Mouse (Mus musculus): Measurements from ENCODE around the gene Mavs. TPM values are rescaled to one million over a fixed set of nuclear protein-coding genes. Genes with fewer than 3 reads are reported as not detected.

Mavs gene
- polyA plus RNA-seq, 1 experiment, result 8.4 TPM

- 97% methylated on average over 2 of the region's 2 CpGs for WGBS
- Histone ChIP-seq H3K27ac (ENCODE audit: control insufficient read depth, insufficient read depth, low read depth, low read length, poor library complexity) (no peak overlapping the region), H3K4me1 (ENCODE audit: control insufficient read depth, insufficient read depth, low read length) (peaks cover 11% of the 10 kb centered on the region)
Observed at GRCm38 (mm10) chr2:131208356-131208755, 25.5 kb upstream of the Mavs start.

DNA sequence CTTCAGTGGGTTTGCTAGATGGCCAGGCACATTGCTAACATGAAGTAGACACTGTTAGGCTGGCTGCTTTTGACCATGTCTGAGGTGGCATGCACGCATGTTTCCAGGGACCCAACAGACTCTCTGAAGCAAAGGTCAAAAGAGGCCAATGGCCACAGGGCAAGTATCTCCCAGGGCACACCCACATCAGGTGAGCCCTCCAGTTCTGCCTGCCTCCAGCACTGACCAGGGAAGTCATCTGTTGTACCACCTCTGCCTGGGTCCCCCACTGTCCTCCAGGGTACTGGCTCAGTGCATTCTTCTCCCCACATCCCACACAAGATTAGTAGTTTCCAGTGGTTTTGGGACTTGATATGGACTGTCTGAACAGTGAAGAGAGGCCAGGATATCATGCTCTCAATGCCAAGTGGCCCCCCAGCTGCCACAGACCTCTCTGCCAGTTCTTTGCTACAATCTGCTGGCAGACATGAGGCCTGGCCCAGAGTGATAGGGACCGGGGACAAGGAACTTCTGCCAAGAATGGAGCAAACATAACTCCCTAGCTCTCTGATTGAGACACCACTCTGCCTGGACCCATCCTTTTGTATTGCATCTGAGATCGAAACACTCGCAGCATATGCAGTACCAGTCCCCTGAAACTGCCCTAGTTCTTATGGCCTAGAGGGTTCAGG is 24.6 kb upstream of the Mavs start:
- Histone ChIP-seq H3K4me3 (replicated peaks; ENCODE audit: control insufficient read depth, low read depth, low read length) (no peak overlapping the region), H3K4me1 (ENCODE audit: control insufficient read depth, insufficient read depth, low read length) (peaks cover 11% of the 10 kb centered on the region), H3K27ac (ENCODE audit: control insufficient read depth, insufficient read depth, low read depth, low read length, poor library complexity) (peak overlapping the region; percentile 94)
- TF ChIP-seq CTCF (IDR thresholded peaks at IDR 0.05; ENCODE audit: control insufficient read depth, insufficient read depth, low read length), result no peak
- TF ChIP-seq POLR2A (IDR thresholded peaks at IDR 0.05; ENCODE audit: borderline replicate concordance, control insufficient read depth, low read depth, low read length), result no peak
- WGBS, result 50% methylated on average over 4 of the region's 4 CpGs

More at GRCm38 (mm10) chr2:131208356-131208755, 25.5 kb upstream of the Mavs start:
- no peak overlapping the region for H3K4me3 ChIP-seq (replicated peaks; ENCODE audit: control insufficient read depth, low read depth, low read length)
- TF ChIP-seq POLR2A (IDR thresholded peaks at IDR 0.05; ENCODE audit: borderline replicate concordance, control insufficient read depth, low read depth, low read length) (no peak), CTCF (IDR thresholded peaks at IDR 0.05; ENCODE audit: control insufficient read depth, insufficient read depth, low read length) (no peak)

- Histone ChIP-seq H3K27ac (ENCODE audit: control insufficient read depth, insufficient read depth, low read depth, low read length, poor library complexity) (peak overlapping the region; percentile 94), H3K4me1 (ENCODE audit: control insufficient read depth, insufficient read depth, low read length) (peaks cover 9% of the 10 kb centered on the region), H3K4me3 (replicated peaks; ENCODE audit: control insufficient read depth, low read depth, low read length) (peak overlapping the region; percentile 81)
- under 1% methylated on average over 50 of the region's 50 CpGs for WGBS
- TF ChIP-seq CTCF (IDR thresholded peaks at IDR 0.05; ENCODE audit: control insufficient read depth, insufficient read depth, low read length), result peak; percentile 75
- TF ChIP-seq POLR2A (IDR thresholded peaks at IDR 0.05; ENCODE audit: borderline replicate concordance, control insufficient read depth, low read depth, low read length), result peak; percentile 60
Observed at GRCm38 (mm10) chr2:131209969-131210792, 23.7 kb upstream of the Mavs start.

DNA sequence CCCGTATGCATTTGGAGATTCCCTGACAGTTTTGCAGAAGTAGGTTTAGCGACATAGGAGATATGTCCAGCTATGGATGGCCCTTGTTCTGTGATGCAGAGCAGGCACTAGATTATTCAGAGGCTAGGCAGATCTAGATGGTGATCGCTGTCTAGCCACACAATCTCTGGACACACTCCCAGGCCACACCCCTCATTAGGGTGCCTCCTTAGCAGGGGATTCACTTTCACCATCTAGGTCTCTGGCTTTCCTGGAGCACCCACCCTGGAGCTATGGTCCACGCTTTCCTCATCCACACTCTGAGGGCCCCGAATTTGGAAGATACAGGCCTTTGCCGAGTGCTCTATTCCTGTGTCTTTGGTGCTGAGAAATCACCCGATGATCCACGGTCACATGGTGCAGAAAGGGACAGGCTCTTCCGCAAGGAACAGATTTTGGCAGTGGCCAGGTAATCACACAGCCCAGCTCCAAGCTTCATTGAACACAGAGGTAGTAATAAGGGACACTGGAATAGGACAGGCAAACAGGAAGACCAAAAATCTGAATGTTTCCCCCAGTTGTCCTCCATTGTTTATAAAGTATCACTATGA is 22.7 kb upstream of the Mavs start:
- Histone ChIP-seq H3K27ac (ENCODE audit: control insufficient read depth, insufficient read depth, low read depth, low read length, poor library complexity) (peak overlapping the region; percentile 7; the same call in 1 of the 2 replicates), H3K4me3 (replicated peaks; ENCODE audit: control insufficient read depth, low read depth, low read length) (peak overlapping the region; percentile 81), H3K4me1 (ENCODE audit: control insufficient read depth, insufficient read depth, low read length) (peaks cover 9% of the 10 kb centered on the region)
- WGBS, result 55% methylated on average over 9 of the region's 9 CpGs
- TF ChIP-seq CTCF (IDR thresholded peaks at IDR 0.05; ENCODE audit: control insufficient read depth, insufficient read depth, low read length), result no peak
- TF ChIP-seq POLR2A (IDR thresholded peaks at IDR 0.05; ENCODE audit: borderline replicate concordance, control insufficient read depth, low read depth, low read length), result no peak

GRCm38 (mm10) chr2:131213773-131214172 is 20.1 kb upstream of the Mavs start:
- H3K4me3 ChIP-seq (replicated peaks; ENCODE audit: control insufficient read depth, low read depth, low read length), result no peak overlapping the region
- H3K27ac ChIP-seq (ENCODE audit: control insufficient read depth, insufficient read depth, low read depth, low read length, poor library complexity), result peak overlapping the region; percentile 25
- TF ChIP-seq POLR2A (IDR thresholded peaks at IDR 0.05; ENCODE audit: borderline replicate concordance, control insufficient read depth, low read depth, low read length), result no peak
- TF ChIP-seq CTCF (IDR thresholded peaks at IDR 0.05; ENCODE audit: control insufficient read depth, insufficient read depth, low read length), result no peak
- H3K4me1 ChIP-seq (ENCODE audit: control insufficient read depth, insufficient read depth, low read length), result peaks cover 7% of the 10 kb centered on the region; the same call in 1 of the 2 replicates
- WGBS, result 66% methylated on average over 7 of the region's 7 CpGs

DNA sequence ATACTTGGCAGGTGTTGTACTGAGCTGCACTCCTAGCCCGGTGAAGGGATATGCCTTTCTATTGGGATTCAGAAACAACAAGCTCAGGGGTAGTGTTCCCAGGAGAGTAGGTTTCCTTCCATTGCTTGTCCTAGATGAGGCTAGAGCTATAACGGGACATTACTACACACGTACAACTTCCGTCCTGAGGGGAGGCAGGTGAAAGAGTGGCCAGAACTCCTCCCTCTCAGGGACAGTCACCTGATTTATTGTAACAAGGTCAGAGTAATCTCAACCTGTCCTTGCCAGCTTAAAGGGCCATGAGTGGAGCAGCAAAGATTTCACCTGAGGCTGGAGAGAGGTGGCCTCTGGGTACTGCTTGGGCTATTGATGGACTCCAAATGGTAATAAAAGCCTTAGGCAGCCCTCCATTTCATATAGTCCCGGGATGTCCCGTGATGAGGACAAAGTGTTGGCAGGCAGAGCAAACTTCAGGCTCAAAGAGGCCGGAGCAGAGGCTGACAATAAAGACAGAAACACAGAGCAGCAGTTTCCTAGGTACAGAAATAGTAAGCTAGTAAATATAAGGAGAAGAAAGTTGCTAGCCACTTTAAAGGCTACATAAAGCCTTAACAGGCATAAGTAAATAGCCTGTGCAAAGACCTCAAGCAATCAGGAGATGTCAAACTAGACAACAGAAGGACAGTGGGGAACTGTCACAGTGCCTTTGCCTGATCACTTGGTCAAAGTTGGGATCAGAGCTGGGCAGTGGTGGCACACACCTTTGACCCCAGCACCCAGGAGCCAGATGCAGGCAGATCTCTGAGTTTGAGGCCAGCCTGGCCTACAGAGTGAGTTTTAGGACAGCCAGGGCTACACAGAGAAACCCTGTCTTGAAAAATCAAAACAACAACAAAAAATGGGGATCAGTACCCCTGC is 17.7 kb upstream of the Mavs start:
- TF ChIP-seq CTCF (IDR thresholded peaks at IDR 0.05; ENCODE audit: control insufficient read depth, insufficient read depth, low read length) (no peak), POLR2A (IDR thresholded peaks at IDR 0.05; ENCODE audit: borderline replicate concordance, control insufficient read depth, low read depth, low read length) (no peak)
- no peak overlapping the region for H3K4me3 ChIP-seq (replicated peaks; ENCODE audit: control insufficient read depth, low read depth, low read length)
- no peak overlapping the region for H3K27ac ChIP-seq (ENCODE audit: control insufficient read depth, insufficient read depth, low read depth, low read length, poor library complexity)
- H3K4me1 ChIP-seq (ENCODE audit: control insufficient read depth, insufficient read depth, low read length), result peaks cover 5% of the 10 kb centered on the region; the same call in 1 of the 2 replicates
- 87% methylated on average over 7 of the region's 7 CpGs for WGBS

GRCm38 (mm10) chr2:131220030-131220429 is 13.8 kb upstream of the Mavs start:
- no peak overlapping the region for H3K4me3 ChIP-seq (replicated peaks; ENCODE audit: control insufficient read depth, low read depth, low read length)
- 32% methylated on average over 4 of the region's 4 CpGs for WGBS
- no peak for TF ChIP-seq CTCF (IDR thresholded peaks at IDR 0.05; ENCODE audit: control insufficient read depth, insufficient read depth, low read length)
- peaks cover 4% of the 10 kb centered on the region for H3K4me1 ChIP-seq (ENCODE audit: control insufficient read depth, insufficient read depth, low read length)
- no peak overlapping the region for H3K27ac ChIP-seq (ENCODE audit: control insufficient read depth, insufficient read depth, low read depth, low read length, poor library complexity)

Measured in bone marrow, adult 2 months (tissue).